Mouse (Mus musculus): ENCODE measurements around the gene Cars2. TPM values are rescaled to one million over a fixed set of nuclear protein-coding genes. Genes with fewer than 3 reads are reported as not detected.
"Not testable (repeated sequence)": the region's sequence is repeated elsewhere in the genome, so short reads cannot be mapped to it uniquely, and the experiment has no call there.

Gene Cars2
- total RNA-seq, 2 experiments from 2014 or later: 13.6 to 15.4 TPM

DNA sequence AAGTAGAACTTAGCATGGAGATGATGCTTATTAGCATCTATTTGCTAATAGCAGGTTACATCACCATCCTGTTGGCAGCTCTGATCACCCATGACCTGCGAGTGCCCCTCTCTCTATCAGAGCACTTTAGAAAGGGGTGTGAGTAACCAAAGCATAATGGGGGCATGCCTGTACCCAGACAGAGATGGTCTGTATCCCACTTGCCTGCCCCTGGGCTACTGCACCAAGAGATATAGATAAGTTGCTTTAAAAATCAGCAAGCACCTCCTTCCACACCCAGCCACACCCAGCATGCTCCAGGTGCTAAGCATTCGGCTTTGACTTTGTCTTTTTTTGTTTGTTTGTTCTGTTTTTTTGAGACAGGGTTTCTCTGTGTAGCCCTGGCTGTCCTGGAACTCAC lies 74.7 kb downstream of the Cars2 start:
- no peak for DNase-seq (ENCODE audit: low spot score)

DNA sequence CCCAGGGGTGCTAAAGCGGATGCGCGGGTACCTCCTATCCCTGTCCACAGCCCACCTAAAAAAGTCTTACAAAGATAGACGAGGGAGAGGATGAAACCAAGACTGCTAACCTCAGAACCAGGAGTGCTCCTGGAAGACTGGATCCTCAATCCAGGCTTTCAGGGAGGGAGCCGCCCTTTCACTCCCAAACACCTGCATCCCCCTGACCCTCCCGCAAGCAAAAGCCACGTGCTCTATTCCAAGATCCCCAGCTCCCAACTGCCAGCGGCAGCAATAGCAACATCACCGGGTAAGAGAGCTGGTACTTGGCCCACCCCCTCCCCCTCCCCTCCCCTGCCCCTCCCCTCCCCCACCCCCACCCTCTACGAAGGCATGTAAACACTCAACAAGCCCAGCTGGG lies 75.2 kb downstream of the Cars2 start:
- no peak for DNase-seq (ENCODE audit: low spot score)

GRCm38 (mm10) chr8:11473072-11473471 lies 77.5 kb downstream of the Cars2 start:
- no peak for DNase-seq (ENCODE audit: low spot score)

- DNase-seq (ENCODE audit: low spot score): no peak
These were observed 79.3 kb downstream of the Cars2 start for GRCm38 (mm10) chr8:11471309-11471708.

- no peak for DNase-seq (ENCODE audit: low spot score)
These were observed 79.9 kb downstream of the Cars2 start for GRCm38 (mm10) chr8:11470694-11471093.

- DNase-seq (ENCODE audit: low spot score): no peak
These were observed 81.5 kb downstream of the Cars2 start for GRCm38 (mm10) chr8:11469095-11469494.

DNA sequence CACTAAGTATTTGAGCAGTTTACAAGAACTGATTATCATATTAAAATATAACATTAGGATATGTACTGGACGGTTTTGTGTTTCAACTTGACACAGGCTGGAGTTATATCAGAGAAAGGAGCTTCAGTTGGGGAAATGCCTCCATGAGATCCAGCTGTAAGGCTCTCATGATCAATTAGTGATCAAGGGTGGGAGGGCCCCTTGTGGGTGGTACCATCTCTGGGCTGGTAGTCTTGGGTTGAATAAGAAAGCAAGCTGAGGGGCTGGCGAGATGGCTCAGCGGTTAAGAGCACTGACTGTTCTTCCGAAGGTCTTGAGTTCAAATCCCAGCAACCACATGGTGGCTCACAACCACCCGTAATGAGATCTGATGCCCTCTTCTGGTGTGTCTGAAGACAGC lies 84.1 kb downstream of the Cars2 start:
- not testable (repeated sequence) for DNase-seq (ENCODE audit: low spot score)

- no peak for DNase-seq (ENCODE audit: low spot score)
These were observed 85.0 kb downstream of the Cars2 start for GRCm38 (mm10) chr8:11465619-11466018.

DNA sequence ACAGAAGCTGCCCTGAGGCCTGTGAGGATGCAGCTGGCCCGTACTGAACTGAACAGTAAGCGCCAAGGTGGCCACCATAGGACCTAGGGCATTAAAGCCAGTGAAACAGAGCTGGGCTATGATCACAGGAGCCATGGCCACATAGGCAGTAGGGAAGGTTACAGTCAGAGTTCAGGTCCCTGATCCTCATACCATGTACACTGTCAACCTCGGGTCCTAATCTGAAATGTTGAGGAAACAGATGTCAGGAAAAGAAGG lies 85.9 kb downstream of the Cars2 start:
- no peak for DNase-seq (ENCODE audit: low spot score)

Other genes starting within 250 kb of the Cars2 start
- gene Col4a2, start 238.0 kb downstream of the Cars2 start, total RNA-seq (2021): 10 to 100 TPM; 37.4 to 50.2 TPM
- gene Col4a1, start 238.0 kb downstream of the Cars2 start, total RNA-seq (2021): 10 to 100 TPM; 66.5 to 81.6 TPM
- gene Rab20, start 72.1 kb downstream of the Cars2 start, total RNA-seq (2021): 1 to 10 TPM; 2.5 to 4.6 TPM
- 10 to 100 TPM; 25.4 to 26.0 TPM for gene Naxd, start 53.3 kb downstream of the Cars2 start, total RNA-seq (2021)
- gene Ing1, start 4.8 kb upstream of the Cars2 start, total RNA-seq (2021): 10 to 100 TPM; 11.6 to 14.4 TPM
- gene Ankrd10, start 85.0 kb upstream of the Cars2 start, total RNA-seq (2021): 10 to 100 TPM; 11.1 to 11.9 TPM
- not detected for gene 1700016D06Rik, start 150.3 kb upstream of the Cars2 start, total RNA-seq (2021)
- gene Arhgef7, start 176.9 kb upstream of the Cars2 start, total RNA-seq (2021): 10 to 100 TPM; 31.3 to 32.0 TPM